Mouse (Mus musculus): ENCODE results near the gene Alyref.

Gene Alyref

DNA sequence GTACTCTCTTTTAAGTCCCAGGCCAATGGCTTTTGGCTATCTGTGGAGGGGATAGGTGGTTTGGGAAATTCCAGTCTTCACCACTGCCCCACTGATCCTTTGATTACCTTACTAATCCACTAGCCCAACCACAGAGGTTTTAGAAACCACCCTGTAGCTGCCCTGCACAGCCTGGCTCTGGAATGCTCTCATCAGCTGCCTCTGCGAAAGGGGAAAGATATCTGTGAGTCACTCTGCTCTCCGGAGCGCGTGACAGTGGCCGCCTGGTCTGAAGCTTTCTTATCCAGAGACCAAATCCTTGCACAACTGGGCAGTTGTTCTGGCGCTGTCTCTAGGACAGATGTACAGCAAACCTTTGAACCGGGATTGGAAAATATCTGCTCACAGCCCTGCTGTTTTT is 43.3 kb downstream of the Alyref start:
- in situ Hi-C loops (cut with MboI; ENCODE audit: low pct_unique_long_range_greater_than_20kb in 1 of 2, low sequenced_read_pairs in 2 of 2, unreplicated experiment in 1 of 2), result no loop called here

DNA sequence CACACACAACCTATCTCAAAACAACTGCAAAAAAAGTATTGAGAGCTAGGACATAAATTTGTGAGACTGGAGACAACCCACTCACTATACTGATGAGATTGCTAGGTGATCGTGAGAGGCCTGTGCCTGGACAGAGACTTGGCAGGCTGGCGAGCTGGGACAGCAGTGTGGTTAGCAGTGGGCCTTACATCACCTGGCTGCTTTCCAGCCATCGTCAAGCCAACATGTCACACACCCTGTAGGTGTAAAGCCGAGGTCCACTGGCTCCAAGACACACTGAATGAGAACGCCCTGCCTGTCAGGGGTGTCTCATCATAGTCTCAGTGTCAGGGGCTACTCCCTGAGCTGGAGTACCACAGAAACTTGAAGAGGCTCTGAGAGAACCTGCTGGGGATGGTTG is 45.4 kb downstream of the Alyref start:
- in situ Hi-C loops (cut with MboI; ENCODE audit: low pct_unique_long_range_greater_than_20kb in 1 of 2, low sequenced_read_pairs in 2 of 2, unreplicated experiment in 1 of 2), result no loop called here

DNA sequence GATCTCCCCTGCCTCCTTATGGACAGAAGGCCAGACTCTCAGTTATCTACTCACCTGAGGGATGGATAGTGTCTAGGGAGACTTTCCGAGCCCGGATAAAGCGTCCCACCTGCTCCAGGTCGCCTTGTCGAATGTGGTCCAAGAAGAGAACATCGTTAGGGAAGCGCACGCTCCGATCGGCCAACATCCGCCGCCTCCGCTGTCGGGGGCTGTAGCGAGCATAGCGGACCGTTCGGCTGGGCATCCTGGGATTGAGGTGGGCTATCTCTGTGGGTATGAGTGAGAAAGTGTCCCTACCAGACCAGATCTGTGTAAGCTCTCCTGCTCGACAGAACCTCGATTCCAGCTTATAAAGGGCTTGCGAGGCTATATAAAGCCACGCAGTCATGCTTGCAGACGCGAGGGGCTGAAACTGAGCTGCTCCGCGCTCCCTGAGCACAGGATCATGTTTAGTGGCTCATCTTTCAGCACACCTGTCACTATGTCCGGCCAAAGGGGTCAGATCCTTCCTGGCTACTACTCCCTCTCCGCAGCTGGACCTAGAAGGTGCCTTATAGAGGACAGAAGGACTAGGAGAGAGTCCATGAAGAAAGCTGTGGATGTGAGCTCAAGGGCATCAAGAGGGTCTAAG is 47.2 kb downstream of the Alyref start, which contains the start of gene Ppp1r27:
Gene Ppp1r27 (minus strand): TSS at position 323 of the 631 bp plus-strand sequence.
- in situ Hi-C loops (cut with MboI; ENCODE audit: low pct_unique_long_range_greater_than_20kb in 1 of 2, low sequenced_read_pairs in 2 of 2, unreplicated experiment in 1 of 2), result no loop called here

DNA sequence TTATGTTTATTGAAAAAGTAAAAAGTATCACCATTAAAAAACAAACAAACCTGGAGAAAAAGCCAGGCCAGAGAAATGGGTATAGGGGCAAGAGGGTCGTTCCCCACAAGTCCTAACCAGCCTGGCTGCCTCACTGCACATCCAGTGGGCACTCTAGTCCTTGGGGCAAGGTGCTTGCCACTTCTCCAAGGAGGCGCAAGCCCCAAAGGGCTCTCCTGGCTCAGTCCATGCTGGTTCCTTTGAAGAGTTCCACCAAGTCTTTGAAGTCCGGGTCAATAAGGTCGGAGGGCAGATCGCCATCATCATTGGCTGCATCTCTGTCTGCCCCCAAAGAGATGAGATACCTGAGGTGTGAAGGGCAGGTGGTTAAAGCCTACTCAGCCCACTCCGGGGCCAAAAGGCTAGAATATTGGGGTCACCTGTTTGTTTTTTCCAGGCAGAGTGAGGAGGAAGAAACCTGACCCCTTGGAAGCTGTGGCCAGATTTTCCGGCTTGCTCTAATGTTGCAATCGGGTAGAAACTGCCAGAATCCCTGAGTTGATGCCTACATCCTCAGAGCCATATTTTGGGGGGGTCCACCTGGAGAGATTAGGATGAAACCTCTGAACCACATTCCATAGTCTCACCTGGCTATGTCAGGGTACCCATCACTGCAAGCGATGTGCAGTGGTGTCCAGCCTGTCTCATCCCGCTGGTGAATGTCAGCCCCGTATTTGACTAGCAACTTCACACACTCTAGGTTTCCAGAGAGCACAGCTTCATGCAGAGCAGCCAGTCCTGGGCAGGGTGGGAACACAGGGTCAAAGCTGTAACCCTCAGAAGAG is 48.0 kb downstream of the Alyref start:
- in situ Hi-C loops (cut with MboI; ENCODE audit: low pct_unique_long_range_greater_than_20kb in 1 of 2, low sequenced_read_pairs in 2 of 2, unreplicated experiment in 1 of 2), result no loop called here

DNA sequence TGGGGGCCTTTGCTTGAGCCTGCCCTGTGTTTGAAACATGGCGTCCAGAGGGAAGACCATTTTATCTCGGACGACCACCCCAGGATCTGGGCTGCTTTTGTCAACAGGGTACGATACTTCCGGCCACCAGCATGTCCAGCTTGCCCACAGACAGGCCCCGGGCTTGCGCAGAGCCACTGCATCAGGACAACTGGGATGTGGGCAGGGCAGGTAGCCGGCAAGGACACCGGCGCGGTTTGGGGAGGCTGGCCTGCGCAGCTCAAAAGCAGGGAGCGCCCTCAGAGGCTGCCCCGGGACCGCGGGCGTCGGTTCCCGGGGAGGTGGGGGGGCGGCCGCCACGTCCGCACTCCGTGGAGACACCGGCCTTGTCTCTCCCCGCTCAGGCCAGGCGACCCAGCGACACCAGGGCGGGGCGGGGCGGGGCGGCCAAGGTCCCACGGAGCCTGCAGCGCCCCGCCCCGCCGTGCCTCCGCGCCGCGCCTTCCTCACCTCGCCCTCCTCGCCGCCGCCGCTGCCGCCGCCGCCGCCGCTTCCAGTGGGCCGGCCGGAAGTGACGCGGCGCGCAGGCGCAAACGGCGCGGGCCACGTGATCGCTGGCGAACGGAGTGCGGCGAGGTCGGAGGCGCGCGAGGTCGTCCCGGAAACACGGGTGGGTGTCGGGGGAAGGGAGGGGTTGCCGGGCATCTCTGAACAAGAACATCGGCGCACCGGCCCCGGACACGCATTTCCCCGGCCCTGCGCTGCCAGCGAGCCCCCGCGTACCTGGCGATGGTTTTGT is 48.8 kb downstream of the Alyref start, which contains the start of gene Mcrip1:
Gene Mcrip1 (minus strand): TSS at position 560 of the 778 bp plus-strand sequence.
- in situ Hi-C loops (cut with MboI; ENCODE audit: low pct_unique_long_range_greater_than_20kb in 1 of 2, low sequenced_read_pairs in 2 of 2, unreplicated experiment in 1 of 2), result no loop called here

DNA sequence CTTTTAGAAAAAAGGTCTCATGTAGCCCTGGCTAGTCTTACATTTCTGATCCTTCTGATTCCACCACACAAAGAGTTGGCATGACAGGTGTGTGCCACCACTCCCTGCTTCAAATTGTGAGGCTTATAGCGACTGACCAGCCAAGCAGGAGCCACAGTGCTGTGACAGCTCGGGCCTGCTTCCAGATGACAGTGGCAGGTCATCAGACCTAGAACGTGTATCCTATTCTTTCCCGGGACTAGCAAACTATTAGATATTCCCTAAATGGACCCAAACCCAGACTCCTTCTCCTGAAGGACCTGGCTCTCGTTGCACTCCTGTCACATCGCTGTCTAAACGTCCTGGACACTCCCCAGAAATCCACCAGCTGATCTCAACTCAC is 49.4 kb downstream of the Alyref start:
- in situ Hi-C loops (cut with MboI; ENCODE audit: low pct_unique_long_range_greater_than_20kb in 1 of 2, low sequenced_read_pairs in 2 of 2, unreplicated experiment in 1 of 2), result no loop called here

DNA sequence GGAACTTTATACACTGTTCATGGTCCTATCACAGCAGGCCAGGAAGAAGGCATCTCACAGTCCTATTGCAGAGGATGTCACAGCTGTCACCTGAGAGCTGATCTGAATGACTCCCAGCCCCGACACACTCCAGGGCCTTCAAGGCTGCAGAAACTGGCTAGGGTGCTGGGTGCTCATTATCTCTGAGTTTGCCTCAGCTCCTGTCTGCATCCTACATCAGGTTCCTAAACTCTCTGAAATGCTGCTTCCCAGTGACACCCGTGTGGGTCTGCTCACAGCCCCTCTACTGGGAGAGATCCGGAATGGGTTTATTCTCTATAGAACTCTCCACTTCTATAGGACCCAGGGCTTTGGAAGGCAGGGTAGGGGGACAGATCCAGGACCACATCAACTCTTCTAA is 50.0 kb downstream of the Alyref start:
- in situ Hi-C loops (cut with MboI; ENCODE audit: low pct_unique_long_range_greater_than_20kb in 1 of 2, low sequenced_read_pairs in 2 of 2, unreplicated experiment in 1 of 2), result no loop called here

DNA sequence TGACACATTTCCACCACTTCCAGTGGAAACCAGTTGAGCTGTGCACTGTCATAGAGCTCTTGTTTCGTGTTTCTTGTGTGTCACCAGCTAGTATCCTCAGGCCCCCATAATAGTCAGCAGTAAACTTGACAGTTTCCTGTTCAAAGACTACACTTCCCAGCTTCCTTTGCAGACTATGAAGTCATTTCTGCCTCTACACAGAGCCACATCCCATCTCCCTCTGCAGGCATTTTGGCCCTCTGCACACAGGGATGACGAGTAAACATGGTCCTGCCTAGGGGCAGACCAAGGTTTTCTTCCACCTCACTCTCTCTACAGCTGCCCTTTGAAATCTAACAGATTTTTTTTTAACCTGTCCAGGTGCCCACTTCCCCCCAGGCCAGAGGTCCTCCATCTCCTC is 50.7 kb downstream of the Alyref start:
- in situ Hi-C loops (cut with MboI; ENCODE audit: low pct_unique_long_range_greater_than_20kb in 1 of 2, low sequenced_read_pairs in 2 of 2, unreplicated experiment in 1 of 2), result no loop called here

DNA sequence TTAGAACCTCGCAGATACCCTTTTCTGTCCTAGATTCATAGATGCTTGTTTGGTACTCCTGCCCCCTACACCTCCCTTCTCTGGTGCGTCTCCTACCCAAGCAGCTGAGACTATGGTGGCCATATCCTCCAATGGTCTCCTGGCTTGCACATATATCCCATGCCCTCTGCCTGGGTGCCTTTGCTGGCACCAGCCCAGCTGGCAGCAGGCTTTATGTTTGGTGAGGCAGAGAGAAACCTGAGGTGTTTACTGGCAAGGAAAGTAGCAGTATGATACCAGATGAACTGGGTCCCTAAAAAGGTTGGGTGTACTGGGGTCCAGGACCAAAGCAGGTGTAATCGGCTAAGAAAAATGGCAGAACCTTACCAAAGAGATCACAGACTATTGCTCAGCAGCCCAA is 52.2 kb downstream of the Alyref start:
- in situ Hi-C loops (cut with MboI; ENCODE audit: low pct_unique_long_range_greater_than_20kb in 1 of 2, low sequenced_read_pairs in 2 of 2, unreplicated experiment in 1 of 2), result no loop called here

DNA sequence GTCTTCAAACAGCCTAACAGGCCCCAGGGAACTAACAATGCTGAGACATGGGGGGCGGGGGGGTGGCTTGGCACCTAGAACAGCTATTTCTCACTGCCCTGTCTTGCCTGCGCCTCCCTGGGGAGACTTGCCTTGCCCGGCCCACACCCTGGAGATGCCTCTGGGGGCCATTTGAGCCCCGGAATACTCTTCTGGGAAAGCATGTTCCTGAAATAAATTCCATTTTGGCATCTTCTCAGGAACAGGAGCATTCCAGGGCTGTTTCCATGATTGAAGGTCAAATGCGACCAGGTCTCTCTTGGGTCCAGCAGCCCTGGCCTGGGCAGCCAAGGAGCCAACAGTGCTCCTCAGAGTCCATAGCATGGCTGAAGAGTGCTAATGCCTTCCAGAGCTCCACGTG is 55.8 kb downstream of the Alyref start:
- in situ Hi-C loops (cut with MboI; ENCODE audit: low pct_unique_long_range_greater_than_20kb in 1 of 2, low sequenced_read_pairs in 2 of 2, unreplicated experiment in 1 of 2), result no loop called here
